Mouse (Mus musculus) layer of hippocampus, adult 8-10 months (tissue): ENCODE results near the gene Gch1. TPM values are rescaled to one million over a fixed set of nuclear protein-coding genes. Genes with fewer than 3 reads are reported as not detected.
"Not testable (repeated sequence)": the region's sequence is repeated elsewhere in the genome, so short reads cannot be mapped to it uniquely, and the experiment has no call there.

Experiments used
- DNase-seq, 2 experiments: peaks; one replicate each; pipeline ENCODE4 v3.0.0; 2022; ENCODE audit warnings: low spot score in 2 of 2
- total RNA-seq, 4 experiments: library from RNA; stranded (reverse); gene quantifications; 2 replicates each; pipeline ENCODE4 v1.2.4; 2022

Gch1 gene
- total RNA-seq, 4 experiments from 2014 or later, result 1.1 to 1.5 (median 1.4) TPM

DNA sequence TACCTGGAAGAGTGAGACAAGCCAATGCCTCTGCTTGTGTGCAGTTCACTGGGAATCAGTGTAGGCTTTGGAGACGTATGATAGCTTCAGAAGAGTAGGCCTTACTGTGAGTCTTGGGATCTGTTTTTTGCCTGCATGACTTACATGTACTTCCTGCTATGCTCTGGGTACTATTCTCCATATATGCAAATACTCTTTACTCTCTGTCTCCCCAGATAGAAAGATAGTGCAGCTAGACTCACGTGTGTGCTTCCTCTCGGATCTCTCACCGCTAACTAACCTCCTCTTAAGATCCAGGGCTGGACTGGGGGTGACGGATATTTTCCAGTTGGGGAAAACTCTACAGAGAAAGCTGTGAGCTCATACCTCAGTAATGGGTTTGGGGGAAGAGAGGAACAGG, 23.5 kb downstream of the Gch1 start:
- no peak for DNase-seq

GRCm38 (mm10) chr14:47165117-47165516, 24.1 kb downstream of the Gch1 start:
- DNase-seq, result no peak

GRCm38 (mm10) chr14:47161921-47162427, 27.2 kb downstream of the Gch1 start:
- no peak for DNase-seq

GRCm38 (mm10) chr14:47160051-47160640, 29.1 kb downstream of the Gch1 start:
- no peak for DNase-seq

DNA sequence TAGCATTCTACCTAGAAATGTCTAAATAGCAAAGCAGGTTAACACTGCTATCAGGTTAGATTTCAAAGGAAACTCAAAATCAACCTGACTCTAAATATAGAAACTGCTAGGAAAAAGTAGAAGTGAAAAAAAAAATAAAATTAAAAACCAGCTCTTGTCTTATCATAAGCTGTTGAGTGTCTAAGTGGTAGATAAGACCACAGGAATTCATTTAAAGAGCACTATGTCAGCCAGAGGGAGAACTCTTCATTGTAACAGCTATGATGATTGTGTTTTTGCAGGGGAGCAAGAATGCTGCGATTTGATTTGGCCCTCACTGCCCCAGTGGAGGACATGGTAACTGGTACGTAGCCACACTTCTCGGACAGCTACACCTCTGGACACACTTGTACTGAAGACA, 34.9 kb downstream of the Gch1 start:
- DNase-seq, result no peak

- DNase-seq, result peak in 1 of 2 experiments; percentile 13
These were observed 37.9 kb downstream of the Gch1 start for GRCm38 (mm10) chr14:47151306-47151705.

GRCm38 (mm10) chr14:47144326-47144725, 44.9 kb downstream of the Gch1 start:
- no peak for DNase-seq

- DNase-seq, result no peak
These were observed 50.4 kb downstream of the Gch1 start for GRCm38 (mm10) chr14:47138853-47139252.

DNA sequence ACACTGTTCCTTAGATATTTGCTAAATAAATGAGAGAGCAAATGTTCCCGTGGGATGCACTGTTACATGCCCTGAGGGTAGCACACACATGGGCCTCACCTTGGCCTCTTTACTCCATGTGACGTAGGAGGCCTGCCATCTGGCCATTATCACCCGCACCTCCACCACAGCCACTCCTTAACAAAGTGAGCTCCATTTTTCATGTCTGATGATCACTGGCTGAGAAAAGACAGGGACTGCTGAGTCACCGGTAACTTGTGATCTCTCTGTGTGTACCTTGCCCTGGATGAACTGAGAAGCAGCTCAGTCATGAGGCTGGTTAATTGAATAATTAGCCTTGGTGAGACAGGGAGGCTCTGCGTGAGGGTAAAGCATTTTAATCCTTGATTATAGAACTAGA, 52.6 kb downstream of the Gch1 start:
- no peak for DNase-seq

DNA sequence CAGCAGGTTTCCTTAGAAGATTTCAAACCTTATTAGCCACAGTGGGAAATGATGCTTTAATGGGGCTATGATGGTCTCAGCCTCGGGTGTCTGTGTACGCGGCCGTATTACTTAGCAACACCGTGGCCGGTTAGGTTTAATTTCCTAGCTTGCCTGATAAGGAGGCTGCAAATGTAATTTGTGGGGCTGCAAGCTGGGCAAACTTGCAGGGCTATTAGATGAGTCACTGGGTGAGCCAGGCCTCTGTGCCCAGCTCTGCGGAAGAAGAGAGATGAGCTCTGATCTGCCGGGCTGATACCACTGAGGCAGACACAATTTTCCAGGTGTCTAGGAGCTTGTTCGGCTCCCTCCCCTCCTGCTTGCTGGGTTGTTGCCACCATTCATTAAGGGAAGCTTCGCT, 55.3 kb downstream of the Gch1 start:
- DNase-seq, result no peak

DNA sequence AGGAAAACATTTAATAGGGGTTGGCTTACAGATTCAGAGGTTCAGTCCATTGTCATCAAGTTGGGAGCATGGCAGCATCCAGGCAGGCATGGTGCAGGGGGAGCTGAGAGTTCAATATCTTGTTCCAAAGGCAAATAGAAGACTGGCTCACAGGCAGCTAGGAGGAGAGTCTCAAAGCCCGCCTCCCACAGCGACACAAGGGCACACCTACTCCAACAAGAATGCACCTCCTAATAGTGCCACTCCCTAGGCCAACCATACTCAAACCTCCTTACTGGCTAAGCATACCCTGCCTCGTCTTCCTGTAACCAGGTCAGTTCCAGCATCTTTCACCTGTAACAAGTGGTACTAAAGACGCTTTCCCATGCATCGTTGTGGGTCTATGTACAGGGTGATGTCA, 61.2 kb downstream of the Gch1 start:
- no peak for DNase-seq

DNA sequence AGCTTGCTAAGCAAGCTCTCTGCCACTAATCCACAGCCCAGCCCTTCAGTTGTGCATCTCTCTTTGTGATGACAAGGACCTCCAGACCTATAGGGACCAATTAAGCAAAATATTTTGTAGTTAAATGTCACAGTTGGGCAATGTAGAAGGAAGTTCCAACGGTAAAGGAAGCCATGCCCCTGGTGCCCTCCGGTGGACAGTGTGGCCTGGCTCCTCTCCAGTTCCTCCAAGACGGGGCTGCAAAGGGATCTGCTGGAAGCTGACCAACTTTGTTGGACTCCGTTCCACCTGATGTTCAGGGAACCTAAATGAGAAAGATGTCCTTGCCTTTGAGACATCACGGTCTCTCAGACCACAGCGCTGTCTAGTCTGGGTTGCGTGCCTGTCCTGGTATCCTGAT, 71.7 kb downstream of the Gch1 start:
- no peak for DNase-seq

DNA sequence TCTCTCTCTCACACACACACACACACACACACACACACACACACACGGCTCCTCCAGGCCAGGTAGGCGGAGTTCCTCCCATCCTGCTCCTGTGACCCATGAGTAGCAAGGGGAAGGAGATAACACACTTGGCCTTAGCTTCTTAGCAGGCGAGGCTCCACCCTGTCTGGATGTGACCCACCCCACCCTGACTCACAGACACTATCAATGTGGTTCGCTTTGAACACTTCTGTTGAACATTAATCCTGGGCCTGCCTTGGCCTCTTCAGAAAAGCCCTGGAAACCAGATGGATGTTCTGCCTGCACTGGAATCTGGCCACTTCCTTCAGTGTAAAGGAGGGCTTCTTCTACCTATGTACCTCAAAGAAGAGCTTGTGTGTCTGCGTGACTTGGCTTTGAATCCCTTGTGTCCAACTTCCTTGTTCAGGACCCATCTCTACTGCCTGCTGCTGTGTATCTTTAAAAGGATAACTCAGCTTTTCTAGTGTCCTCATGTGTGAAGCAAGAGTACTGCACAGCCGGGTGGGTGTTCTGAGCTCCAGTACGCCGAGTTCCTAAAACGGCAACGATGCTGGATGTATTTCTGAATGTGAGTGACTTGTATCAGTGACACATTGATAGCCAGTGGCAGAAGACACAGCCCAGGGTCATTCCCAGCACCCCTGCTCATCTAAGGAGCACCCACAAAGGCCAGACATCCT, 73.0 kb downstream of the Gch1 start:
- DNase-seq, result no peak

DNA sequence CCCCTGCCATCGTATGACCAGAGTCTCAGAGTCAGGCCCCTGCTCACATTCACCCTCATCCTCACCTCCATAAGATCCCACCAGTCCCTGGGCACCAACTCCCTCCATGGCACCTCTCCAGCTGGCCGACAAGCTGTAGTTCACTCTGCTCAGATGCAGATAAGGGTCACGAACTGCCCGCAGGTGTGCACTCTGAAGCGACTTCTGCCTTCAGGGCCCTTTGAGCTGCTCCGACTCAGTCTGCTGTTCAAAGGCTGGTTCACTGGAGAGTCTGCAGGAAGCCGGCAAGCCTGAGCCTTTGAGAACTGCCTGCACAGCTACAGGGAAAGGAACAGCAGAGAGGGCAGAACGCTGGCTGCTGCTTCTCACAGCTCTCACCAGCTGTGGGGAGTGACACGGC, 74.1 kb downstream of the Gch1 start:
- DNase-seq, result no peak

DNA sequence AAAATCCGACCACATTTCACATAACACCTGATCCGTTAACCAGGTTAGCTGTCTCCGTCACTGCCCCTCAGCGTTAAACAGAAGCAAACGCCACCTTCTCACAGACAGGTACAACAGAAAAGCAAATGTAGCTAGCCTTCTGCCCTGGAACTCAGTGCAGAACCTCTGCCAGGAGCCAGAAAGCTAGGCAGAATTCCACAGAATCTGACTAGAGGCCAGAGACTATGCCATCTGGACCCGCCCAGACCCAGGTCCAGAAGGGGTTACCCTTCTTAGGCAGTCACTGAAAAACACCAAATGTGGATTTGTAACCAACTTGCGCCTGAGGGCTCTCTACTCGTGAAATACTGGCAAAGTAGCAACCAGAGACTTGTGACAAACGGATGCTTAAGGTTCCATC, 77.9 kb downstream of the Gch1 start:
- no peak for DNase-seq

- DNase-seq, result not testable (repeated sequence)
These were observed 78.8 kb downstream of the Gch1 start for GRCm38 (mm10) chr14:47110391-47110790.

- DNase-seq, result no peak
These were observed 81.8 kb downstream of the Gch1 start for GRCm38 (mm10) chr14:47107461-47107860.

GRCm38 (mm10) chr14:47105755-47106154, 83.5 kb downstream of the Gch1 start:
- no peak for DNase-seq

DNA sequence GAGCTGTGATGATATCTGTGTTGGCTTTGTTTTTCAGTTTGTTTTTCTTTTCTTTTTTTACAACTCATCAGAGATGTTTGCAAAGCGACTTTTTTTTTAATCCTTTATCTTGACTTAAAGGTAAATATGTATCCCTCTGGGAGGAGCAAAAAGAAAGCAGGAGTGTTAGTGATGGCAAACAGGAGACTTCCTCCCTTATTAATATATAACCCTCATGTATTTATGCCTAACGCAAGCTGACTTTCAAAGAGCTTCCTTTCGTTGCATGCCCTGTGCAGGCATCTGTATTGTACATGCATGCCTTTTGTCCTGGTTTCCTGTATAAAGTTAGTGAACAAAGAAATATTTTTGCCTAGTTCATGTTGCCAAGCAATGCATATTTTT, 84.0 kb downstream of the Gch1 start:
- no peak for DNase-seq

GRCm38 (mm10) chr14:47104246-47105173, 84.7 kb downstream of the Gch1 start:
- no peak for DNase-seq
